Mouse (Mus musculus): ENCODE measurements around the gene Rrm1. TPM values are rescaled to one million over a fixed set of nuclear protein-coding genes. Genes with fewer than 3 reads are reported as not detected.

Rrm1 gene
- total and polyA plus RNA-seq, 2 experiments from 2014 or later = 34.4 to 58.2 TPM

DNA sequence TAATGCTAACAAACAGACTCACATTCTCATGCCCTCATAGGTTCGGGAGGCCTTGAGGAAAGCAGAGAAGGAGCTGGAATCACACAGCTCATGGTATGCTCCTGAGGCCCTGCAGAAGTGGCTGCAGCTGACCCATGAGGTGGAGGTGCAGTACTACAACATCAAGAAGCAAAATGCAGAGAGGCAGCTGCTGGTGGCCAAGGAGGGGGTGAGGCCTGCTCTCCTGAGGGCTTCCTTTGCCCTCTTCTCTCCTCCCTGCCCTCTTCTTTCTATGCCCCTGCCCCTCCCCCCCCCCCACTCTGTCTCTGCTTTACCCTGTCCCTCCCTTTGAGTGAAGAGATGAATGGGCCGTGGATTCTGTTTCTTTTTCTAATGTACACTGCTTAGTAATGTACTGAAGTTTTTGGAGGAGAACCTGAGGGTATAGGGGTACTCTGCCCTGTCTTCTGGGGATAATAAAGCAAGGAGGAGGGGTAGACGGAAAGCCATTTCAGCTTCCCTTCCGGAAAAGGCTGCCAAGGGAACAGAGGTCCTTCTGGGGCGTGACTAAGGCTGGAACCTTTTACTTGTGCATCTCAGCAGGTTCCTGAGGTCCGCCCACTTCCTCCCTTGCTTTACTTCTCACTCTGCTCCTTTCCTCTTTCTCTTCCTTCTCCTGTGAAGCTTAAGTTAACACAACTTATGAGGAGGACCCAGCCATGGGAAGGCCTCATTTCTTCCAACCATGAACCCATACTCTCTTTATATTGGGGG, 15.4 kb upstream of the Rrm1 start:
- ATAC-seq (ENCODE audit: insufficient read depth, low read depth) (no peak), DNase-seq (ENCODE audit: low spot score) (no peak)
- no peak for TF ChIP-seq EP300 (IDR thresholded peaks at IDR 0.05; ENCODE audit: low read depth)
- TF ChIP-seq CTCF (IDR thresholded peaks at IDR 0.05; ENCODE audit: low read depth) = no peak
- 49% methylated on average over 6 of the region's 6 CpGs for WGBS
- Histone ChIP-seq H3K9me3 (replicated peaks; ENCODE audit: control insufficient read depth, low read length) (no peaks in the 10 kb centered on the region), H3K4me3 (ENCODE audit: low read depth, low read length) (no peak overlapping the region), H3K4me2 (ENCODE audit: low read depth, low read length) (no peak overlapping the region), H3K36me3 (replicated peaks; ENCODE audit: control insufficient read depth, insufficient read depth, low read length) (0 out of 2 replicates have a peak, but pooled peaks cover 2% of the 10 kb centered on the region), H3K27me3 (ENCODE audit: control insufficient read depth, insufficient read depth, low read length) (0 out of 2 replicates have a peak, but pooled peaks cover 3% of the 10 kb centered on the region), H3K9ac (replicated peaks; ENCODE audit: low read depth, low read length) (no peak overlapping the region), H3K4me1 (ENCODE audit: control insufficient read depth, insufficient read depth) (no peaks in the 10 kb centered on the region), H3K27ac (ENCODE audit: low read depth) (no peak overlapping the region)

DNA sequence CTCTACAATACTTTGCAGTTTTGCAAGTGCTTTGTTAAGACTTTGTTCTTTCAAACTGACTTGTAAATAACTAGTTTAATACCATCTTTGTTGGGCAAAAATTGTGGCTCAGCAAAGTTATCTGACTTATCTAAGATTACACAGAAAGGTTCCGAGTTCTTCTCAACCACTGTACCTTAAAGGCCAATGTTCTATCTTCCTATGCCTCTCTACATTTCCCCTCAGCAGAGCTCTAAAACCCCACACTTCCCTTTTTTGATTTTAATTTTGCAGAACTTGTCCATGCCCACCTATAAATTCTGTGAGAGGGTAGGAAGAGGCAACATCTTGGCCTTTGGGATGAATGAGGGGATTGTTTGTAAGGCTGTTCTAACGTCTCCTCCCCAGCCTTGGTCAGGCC, 7.2 kb upstream of the Rrm1 start:
- Histone ChIP-seq H3K4me1 (ENCODE audit: control insufficient read depth, insufficient read depth) (no peaks in the 10 kb centered on the region), H3K27me3 (ENCODE audit: control insufficient read depth, insufficient read depth, low read length) (no peaks in the 10 kb centered on the region), H3K4me3 (ENCODE audit: low read depth, low read length) (no peak overlapping the region), H3K9me3 (replicated peaks; ENCODE audit: control insufficient read depth, low read length) (no peaks in the 10 kb centered on the region), H3K36me3 (replicated peaks; ENCODE audit: control insufficient read depth, insufficient read depth, low read length) (0 out of 2 replicates have a peak, but pooled peaks cover 6% of the 10 kb centered on the region), H3K27ac (ENCODE audit: low read depth) (no peak overlapping the region), H3K4me2 (ENCODE audit: low read depth, low read length) (no peak overlapping the region), H3K9ac (replicated peaks; ENCODE audit: low read depth, low read length) (no peak overlapping the region)
- 69% methylated on average over 2 of the region's 2 CpGs for WGBS
- DNase-seq (ENCODE audit: low spot score) (no peak), ATAC-seq (ENCODE audit: insufficient read depth, low read depth) (no peak)
- no peak for TF ChIP-seq EP300 (IDR thresholded peaks at IDR 0.05; ENCODE audit: low read depth)

- TF ChIP-seq CTCF (IDR thresholded peaks at IDR 0.05; ENCODE audit: low read depth) (no peak), EP300 (IDR thresholded peaks at IDR 0.05; ENCODE audit: low read depth) (no peak)
- no peak overlapping the region for H3K27ac ChIP-seq (ENCODE audit: low read depth)
Observed at GRCm38 (mm10) chr7:102440822-102441656, 456 bp upstream of the Rrm1 start.

GRCm38 (mm10) chr7:102442432-102442831, 937 bp downstream of the Rrm1 start:
- Histone ChIP-seq H3K4me3 (ENCODE audit: low read depth, low read length) (peak overlapping the region; percentile 85), H3K9ac (replicated peaks; ENCODE audit: low read depth, low read length) (peak overlapping the region; percentile 82), H3K4me1 (ENCODE audit: control insufficient read depth, insufficient read depth) (peaks cover 11% of the 10 kb centered on the region), H3K9me3 (replicated peaks; ENCODE audit: control insufficient read depth, low read length) (no peaks in the 10 kb centered on the region), H3K27ac (ENCODE audit: low read depth) (peak overlapping the region; percentile 76), H3K4me2 (ENCODE audit: low read depth, low read length) (peak overlapping the region; percentile 87), H3K27me3 (ENCODE audit: control insufficient read depth, insufficient read depth, low read length) (no peaks in the 10 kb centered on the region), H3K36me3 (replicated peaks; ENCODE audit: control insufficient read depth, insufficient read depth, low read length) (peaks cover 23% of the 10 kb centered on the region)
- 4% methylated on average over 4 of the region's 4 CpGs for WGBS
- TF ChIP-seq CTCF (IDR thresholded peaks at IDR 0.05; ENCODE audit: low read depth) (no peak), EP300 (IDR thresholded peaks at IDR 0.05; ENCODE audit: low read depth) (no peak)
- ATAC-seq (ENCODE audit: insufficient read depth, low read depth) (no peak), DNase-seq (ENCODE audit: low spot score) (no peak)

More at GRCm38 (mm10) chr7:102440822-102441656, 456 bp upstream of the Rrm1 start:
- no peaks in the 10 kb centered on the region for H3K27me3 ChIP-seq (ENCODE audit: control insufficient read depth, insufficient read depth, low read length)
- peaks cover 11% of the 10 kb centered on the region for H3K4me1 ChIP-seq (ENCODE audit: control insufficient read depth, insufficient read depth)
- H3K36me3 ChIP-seq (replicated peaks; ENCODE audit: control insufficient read depth, insufficient read depth, low read length) = peaks cover 9% of the 10 kb centered on the region; the same call in 1 of the 2 replicates
- H3K4me3 ChIP-seq (ENCODE audit: low read depth, low read length) = peak overlapping the region; percentile 85
- H3K9ac ChIP-seq (replicated peaks; ENCODE audit: low read depth, low read length) = no peak overlapping the region
- H3K4me2 ChIP-seq (ENCODE audit: low read depth, low read length) = peak overlapping the region; percentile 50
- ATAC-seq (ENCODE audit: insufficient read depth, low read depth) (no peak), DNase-seq (ENCODE audit: low spot score) (no peak)
- 52% methylated on average over 15 of the region's 15 CpGs for WGBS
- no peaks in the 10 kb centered on the region for H3K9me3 ChIP-seq (replicated peaks; ENCODE audit: control insufficient read depth, low read length)

GRCm38 (mm10) chr7:102444301-102444700, 2.8 kb downstream of the Rrm1 start:
- Histone ChIP-seq H3K4me3 (ENCODE audit: low read depth, low read length) (no peak overlapping the region), H3K27ac (ENCODE audit: low read depth) (no peak overlapping the region), H3K4me2 (ENCODE audit: low read depth, low read length) (no peak overlapping the region), H3K27me3 (ENCODE audit: control insufficient read depth, insufficient read depth, low read length) (no peaks in the 10 kb centered on the region), H3K9me3 (replicated peaks; ENCODE audit: control insufficient read depth, low read length) (no peaks in the 10 kb centered on the region), H3K9ac (replicated peaks; ENCODE audit: low read depth, low read length) (no peak overlapping the region), H3K36me3 (replicated peaks; ENCODE audit: control insufficient read depth, insufficient read depth, low read length) (peaks cover 38% of the 10 kb centered on the region), H3K4me1 (ENCODE audit: control insufficient read depth, insufficient read depth) (peaks cover 11% of the 10 kb centered on the region)
- DNase-seq (ENCODE audit: low spot score) = no peak
- TF ChIP-seq CTCF (IDR thresholded peaks at IDR 0.05; ENCODE audit: low read depth) = no peak
- no peak for TF ChIP-seq EP300 (IDR thresholded peaks at IDR 0.05; ENCODE audit: low read depth)
- 29% methylated on average over 2 of the region's 2 CpGs for WGBS
- ATAC-seq (ENCODE audit: insufficient read depth, low read depth) = no peak

Data from heart, postnatal 0 days (tissue).